Mouse (Mus musculus) 3134 (cell line): Measurements from ENCODE around the gene Cstf3.

Experiments used
- DNase-seq: peaks from one replicate; pipeline ENCODE4 v3.0.0-alpha.2; 2011; ENCODE audit warnings: low spot score; ENCODE audit not compliant: insufficient read length; ENCODE audit errors: extremely low read depth

The Cstf3 gene

DNA sequence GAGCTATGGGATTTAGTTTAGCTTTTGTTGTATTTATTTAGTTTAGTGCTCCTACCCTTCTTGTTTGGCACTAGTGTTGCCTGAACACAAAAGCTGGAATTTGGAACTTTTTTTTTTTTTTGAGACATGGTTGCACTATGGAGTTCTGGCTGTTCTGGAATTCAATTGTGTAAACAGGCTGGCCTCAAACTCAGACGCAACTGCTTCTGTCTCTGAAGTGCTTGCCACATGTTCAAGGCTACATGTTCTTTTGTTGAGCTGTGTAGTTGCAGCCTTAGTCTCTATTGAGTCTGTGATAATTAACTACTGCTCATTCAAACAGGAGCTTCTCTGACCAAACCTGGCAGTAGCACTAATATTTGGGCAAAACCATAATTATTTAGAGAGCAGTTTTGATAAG lies 13.1 kb downstream of the Cstf3 start:
- DNase-seq, result no peak

DNA sequence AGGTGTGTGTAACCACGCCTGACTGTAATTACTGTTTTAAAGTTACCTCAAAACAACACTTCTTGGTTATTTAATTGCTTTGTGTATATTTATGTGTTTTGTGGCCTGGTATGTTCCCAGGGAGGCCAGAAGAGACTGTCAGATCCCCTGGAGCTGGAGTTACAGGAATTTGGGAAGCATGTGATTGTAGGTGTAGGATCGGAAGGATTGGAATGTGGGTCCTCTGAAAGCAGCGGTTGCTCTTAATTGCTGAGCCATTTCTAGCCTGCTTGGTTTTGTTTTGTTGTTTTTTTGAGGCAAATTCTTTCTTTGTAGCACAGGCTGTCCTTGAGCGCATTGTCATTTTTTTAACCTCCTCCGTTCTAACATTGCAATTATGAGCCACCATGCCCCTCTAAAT lies 14.4 kb downstream of the Cstf3 start:
- no peak for DNase-seq

DNA sequence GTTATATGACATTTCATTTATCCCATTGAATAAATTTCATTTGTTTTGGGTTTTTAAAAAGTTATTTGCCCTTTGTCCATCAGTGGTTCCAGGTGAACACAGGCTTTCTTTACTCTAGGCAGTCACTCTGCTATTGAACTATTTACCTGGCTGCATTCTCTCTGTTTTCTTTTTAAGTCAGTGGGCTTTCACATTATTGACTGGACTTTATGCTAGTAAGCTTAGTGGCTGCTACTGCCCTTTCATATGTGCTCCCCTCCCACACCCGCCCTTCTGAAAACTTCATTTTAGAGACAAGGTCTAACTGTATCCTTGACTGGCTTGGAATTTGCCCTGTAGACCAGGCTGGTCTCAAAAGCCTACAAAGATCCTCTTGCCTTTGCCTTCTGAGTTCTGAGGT lies 15.2 kb downstream of the Cstf3 start:
- no peak for DNase-seq

DNA sequence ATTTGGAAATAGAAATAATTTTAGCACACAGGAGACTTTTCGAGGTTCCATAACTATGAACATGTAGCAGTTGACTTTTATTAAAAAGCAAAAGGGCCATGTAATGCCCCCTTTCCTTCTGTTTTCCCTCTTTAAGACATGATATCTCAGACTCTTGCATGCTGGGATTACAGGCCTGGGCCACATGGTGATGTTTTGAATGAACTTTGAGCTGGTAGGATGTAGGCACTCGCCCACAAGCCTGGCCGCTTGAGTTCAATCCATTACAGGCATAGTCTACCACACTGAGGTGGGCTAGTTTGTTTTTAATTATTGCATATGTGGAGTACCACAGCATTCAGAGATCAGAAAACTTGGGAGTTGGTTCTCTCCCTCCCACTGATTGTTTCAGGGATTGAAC lies 24.5 kb downstream of the Cstf3 start:
- no peak for DNase-seq

DNA sequence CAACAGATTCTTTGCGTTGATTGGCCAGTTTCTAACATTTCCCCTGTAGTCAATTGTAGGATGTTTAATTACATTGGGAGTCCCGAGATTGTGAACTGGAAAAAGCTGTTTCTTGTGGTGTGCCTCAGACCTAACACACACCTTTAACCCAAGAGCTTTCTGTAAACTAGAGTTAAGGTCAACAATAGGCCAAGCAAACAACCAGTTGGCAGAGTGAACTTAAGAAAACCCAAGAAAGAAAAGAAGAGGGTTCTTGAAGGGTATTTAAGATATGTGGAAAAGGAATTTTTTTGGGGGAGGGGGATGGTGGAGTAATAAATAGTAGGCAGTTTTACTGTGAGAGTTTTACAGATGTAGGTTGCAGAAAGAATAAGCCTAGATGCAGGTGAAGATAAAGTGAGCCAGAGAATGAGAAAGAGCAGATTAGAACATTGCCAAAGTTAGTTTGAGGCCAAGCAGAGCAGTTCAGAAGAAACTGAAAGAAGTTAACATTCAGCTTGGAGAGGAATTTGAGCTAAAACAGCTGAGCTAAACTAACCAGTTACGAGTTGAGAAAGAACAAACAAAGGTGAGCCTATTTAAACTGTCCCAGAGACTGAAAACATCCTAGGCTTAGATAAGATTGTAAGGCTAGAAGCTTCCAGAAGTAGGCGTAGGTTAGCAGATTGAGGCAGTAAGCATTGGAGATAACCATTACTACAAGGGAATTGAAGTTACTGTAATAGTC lies 25.8 kb downstream of the Cstf3 start:
- no peak for DNase-seq

DNA sequence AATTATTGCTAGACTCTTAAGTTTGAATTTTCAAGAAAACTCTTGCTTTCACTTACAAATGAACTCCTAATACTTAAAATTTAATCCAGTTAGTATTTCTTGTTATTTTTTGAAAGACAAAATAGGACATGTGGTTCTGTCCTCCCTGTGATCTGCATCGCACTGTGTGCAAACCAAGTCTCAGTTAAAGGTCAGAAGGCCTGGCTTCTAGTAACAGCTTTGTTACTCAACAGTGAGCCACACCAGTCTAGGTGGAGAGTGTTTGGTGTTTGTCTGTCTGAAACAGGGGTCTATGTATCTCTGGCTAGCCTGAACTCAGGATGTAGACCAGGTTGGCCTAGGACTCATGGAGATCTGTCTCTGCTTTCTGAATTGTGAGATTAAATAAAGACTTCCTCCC lies 68.3 kb downstream of the Cstf3 start:
- DNase-seq, result no peak

DNA sequence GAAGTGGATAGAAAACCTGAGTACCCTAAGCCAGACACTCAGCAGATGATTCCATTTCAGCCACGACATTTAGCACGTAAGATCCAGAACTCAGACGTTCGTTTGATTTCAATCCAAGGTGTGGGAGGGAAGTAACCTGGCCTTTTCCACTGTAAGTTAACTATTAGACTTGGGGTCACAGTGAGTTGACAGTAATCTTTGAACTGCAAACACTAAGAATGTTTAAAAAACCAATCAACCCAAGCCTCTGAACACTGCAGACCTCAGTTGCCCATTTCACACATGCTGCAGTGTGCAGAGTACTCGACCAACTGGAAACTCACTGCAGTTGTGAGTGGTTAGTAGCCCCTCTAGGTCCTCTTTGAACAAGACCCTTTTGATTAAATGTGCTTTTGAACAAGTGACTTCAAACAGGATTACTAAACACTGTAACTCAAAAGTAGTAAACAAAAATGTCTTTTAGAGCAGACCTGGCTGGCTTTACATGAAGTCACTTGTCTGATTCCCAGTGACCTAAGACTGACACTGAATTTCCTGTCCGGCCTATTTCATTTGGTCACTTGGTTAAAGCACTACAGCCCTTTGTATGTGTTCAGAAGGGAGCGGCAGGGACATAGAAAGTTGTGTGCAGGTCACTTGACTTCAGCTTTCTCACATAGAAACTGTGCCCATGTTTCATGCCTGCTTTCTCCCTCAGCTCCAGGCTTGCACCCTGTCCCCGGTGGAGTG lies 73.2 kb downstream of the Cstf3 start:
- no peak for DNase-seq

DNA sequence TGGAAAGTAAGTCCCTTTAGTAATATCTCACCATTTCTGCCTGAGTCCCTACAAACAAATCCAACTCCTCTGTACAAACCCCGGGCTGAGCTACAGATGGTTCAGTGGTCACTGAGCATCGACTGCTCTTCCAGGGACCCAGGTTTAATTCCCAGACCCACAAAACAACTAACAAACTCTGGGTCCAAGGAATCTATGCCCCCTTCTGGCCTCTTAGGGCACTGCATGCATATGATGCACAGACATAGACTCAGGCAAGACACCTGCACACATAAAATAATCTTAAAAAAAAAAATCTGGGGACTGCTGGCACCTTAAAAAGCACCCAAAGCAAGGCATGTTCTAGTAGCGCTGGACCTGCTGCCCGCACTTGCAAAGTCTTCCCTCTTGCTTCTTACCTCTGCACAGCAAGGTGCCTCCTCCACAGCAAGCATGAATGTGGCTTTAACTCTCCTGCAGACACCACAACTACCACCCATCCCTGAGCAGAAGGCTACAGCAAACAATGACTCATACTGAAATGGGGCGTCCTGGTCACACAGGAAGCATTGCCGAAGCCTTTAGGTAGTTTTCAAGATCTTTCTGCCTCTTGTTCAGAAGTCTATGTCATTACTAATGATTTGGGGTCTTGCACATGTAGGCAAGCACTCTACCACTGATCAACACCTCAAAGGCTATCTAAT lies 78.9 kb downstream of the Cstf3 start:
- no peak for DNase-seq

DNA sequence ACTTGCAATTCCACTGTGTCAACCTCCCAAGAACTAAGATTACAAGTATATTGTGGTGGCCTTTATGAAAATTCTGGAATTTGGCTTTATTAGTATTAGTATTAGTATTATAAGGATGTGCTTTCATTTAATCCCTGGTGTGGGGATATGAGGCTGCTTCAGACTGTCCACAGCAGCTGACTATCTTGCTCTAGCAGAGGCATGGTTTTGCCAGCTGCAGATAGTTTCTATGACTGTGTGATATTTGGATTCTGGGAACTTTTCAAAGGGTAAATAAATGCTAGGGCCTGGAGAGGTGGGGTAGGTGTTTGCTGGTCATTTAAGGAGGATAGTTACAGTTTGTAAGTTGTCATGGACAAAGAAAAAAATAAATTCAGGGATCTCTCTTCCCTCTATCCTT lies 81.4 kb downstream of the Cstf3 start:
- no peak for DNase-seq

DNA sequence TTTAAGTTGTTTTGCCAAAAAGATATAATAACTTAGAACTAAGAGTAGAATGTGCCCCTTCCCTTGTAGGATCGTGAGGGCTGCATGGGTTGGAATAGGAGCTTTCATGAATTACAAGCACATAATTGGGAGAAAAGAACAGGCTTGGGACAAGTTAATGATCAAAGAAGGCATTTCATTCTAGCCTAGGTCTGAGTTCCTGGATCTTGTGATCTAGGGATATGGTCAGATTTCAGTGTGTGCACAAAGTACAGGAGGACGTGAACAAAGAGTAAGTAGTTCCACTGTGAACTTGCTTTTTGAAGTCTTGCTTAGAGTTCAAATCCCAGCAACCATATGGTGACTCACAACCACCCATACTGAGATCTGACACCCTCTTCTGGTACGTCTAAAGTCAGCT lies 87.0 kb downstream of the Cstf3 start:
- DNase-seq, result no peak

DNA sequence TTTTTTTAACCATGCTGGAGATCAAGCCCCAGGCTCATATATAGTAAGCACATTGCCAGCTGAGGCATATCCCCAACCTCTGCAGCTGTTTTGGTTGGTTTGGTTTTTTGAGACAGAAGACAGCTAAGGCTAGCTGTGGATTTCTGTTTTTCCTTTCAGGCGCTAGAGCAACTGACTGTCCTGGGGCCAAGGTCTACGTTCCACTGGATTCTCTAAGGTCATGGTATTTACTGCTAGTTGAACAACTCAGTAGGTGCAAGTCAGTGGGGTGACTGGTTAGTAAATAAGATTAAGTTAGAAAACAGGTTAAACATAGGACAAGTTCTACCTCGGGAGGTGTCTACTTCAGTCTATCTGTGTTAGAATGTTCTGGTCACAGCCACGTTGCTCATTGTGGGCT lies 94.4 kb downstream of the Cstf3 start:
- DNase-seq, result no peak

DNA sequence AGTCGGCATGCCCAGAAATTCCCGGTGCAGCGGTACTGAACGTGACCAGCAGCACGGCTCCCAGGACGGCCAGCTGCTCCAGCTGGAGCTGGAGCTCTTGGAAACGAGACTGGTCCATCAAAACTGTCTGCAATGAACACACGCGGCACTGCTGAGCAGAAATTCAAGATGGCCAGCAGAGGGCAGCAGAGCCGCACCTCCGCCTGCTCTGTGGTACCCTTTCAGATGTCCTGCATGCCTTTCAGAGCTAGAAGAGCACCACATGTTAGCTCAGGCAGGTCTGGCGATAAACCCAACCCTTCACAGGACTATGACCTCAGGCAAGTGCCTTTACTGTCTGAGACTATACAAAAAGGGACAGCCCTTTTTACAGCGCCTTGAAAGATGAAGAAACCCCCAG lies 95.1 kb downstream of the Cstf3 start:
- DNase-seq, result peak; percentile 60

DNA sequence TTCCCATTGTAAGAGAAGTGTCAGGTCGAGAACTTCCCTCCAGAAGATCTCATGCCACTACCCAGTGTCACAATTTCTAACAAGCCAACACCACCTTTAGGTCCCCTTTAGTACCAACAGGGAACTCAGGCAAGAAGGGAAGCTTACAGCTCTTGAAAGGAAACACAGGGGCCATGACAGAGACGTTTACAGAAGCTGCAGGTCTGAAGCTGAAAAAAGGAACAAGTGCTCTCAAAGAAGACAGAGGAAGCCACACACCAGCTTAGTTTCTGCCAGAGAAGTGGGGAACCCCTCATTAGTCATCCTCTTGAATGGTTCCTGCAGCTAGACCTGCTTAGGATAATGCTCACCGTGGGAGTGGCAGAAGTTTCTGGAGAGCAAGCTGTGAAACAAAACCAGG lies 96.9 kb downstream of the Cstf3 start:
- no peak for DNase-seq

DNA sequence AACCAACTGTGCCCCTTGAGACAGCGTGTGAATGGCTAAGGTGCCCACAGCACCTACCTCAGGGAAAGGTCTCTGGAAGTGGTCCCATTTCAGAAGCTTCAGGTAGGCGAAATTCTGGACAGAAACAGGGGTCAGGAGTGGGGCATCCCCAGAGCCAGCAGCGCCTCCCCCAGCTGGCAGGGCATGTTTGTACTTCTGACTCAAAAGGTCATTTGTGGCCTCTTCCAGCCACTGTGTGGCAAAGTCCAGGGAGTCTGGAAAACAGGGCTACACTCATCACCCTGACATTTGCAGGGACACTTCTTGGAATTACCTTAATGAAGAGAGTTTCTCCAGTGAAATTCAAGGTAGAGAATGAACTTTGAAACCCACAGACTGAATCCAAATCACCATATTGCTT lies 98.0 kb downstream of the Cstf3 start:
- no peak for DNase-seq

DNA sequence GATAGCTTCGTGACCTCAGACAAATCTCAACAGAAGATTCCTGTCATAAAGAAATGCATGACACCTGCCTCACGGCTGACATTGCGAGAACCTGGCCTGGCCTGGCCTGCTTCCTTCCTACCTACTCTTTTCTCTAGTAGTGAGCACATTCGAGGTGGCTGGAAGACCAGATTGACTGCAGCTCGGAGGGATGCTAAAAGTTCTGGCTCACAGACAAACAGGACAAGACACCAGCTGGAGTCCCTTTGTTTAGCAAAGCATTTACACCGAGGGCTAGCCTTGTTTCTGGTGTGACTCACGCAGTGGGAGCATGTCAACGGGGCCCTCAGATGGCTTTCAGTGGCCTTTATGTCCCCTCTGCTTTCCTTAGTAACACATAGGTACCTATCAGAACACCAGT lies 98.4 kb downstream of the Cstf3 start:
- no peak for DNase-seq

DNA sequence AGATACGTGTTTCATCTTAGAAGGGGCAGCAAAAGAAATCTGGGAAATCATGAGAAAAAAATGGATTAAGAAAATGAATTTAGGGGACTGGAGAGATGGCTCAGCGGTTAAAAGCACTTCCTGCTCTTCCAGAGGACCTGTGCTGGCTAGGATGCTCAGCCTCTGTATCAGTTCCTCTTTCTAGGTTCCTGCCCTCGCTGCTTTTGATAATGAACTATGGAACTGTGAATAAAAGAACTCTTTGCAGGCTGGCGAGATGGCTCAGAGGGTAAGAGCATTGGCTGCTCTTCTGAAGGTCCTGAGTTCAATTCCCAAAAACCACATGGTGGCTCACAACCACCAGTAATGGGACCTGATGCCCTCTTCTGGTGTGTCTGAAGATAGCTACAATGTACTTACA lies 100.4 kb downstream of the Cstf3 start:
- no peak for DNase-seq

DNA sequence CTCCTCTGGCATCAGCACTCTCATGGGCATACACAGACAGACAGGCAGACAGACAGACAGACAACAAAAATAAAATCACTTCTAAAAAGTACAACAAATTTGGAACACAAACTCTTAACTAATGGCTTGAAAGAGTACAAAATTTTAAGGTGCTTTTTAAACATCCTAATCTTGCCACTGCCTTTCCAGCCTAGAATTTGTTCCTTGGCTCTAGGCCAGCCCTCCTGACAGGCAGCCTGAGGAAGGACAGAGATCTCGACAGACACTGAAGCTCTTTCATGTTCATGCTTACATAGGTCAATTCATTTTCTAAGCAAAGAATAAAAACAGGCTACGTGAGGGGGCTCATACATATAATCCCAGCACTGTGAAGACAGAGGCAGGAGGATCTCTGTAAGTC lies 102.2 kb downstream of the Cstf3 start:
- no peak for DNase-seq

DNA sequence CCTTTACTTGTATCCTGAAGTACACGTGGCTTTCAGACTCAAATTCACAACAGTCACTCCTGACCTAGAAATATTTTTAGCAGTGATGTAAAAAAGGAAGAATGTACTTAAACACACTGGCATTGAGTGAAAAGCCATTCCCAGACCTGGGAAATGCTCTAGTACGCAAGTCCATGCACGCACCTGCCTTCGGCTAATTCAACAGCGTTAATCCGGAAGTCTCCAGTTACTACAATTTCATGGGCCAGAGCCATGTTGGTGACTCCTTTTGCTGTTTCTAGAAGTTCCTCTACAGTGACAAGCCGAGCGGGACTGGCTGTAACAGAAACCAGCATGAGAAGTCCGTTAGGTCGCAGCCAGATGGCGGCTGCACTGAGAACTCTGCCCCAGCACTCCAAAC lies 109.3 kb downstream of the Cstf3 start:
- no peak for DNase-seq

DNA sequence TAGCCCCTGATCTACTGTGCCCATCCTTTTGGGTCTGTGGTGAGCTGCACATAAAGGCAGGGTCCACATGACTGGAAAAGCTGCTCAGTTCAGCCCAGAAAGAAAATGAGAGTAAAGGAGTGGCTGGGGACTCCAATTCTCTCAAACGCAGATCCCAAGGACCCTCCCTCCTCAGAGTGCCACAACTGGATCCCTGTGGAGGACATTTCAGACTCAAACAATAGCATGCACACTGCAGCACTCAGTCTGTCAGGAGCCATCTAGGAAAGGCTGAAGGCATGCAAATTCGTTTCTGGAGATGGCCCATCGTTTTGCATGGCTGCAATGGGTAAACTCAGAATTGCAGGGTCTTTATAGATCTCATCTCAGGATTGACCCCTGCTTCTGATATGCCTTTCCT lies 112.8 kb downstream of the Cstf3 start:
- no peak for DNase-seq

DNA sequence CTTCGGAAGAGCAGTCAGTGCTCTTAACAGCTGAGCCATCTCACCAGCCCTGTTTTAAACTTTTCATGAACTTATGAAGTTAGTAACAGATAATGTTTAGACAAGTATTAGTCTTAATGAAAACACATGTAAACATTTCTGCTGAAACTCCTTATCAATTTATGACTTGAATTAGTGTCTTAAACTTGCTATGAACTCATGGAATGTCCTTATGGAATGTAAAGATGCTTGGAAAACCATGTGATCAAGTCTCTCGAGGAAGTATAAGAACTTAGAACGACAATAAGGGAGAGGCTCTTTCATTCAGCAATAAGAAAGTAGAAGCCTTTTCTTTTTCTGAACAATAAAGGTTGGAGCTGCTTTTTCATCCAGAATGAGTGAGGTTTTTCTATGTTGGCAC lies 114.0 kb downstream of the Cstf3 start:
- DNase-seq, result no peak

DNA sequence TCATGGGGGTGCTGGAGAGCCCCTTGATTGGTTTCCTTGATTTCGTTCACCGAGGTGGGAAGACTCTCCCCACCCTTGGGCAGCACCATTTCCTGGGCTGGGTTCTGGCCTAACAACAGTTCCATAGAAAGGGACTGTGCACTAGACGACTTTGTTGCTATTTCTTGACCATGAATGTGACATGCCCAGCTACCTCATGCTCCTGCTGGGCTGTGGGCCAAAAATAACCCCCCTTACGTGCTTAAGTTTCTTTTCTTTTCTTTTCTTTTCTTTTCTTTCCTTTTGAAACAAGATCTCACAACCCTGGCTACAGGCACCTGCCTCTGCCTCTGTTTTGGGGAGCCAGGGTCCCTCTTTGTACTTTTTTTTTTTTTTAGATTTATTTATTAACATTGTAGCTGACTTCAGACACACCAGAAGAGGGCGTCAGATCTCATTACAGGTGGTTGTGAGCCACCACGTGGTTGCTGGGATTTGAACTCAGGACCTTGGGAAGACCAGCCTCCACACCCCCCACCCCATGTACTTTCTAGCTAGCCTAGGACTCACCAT lies 119.5 kb downstream of the Cstf3 start:
- DNase-seq, result no peak
